In genomic region chr1:73999533-73999932, GRCm38 (mm10) we compare ENCODE assay signal across 10 mouse cellular contexts.
DNase-seq lines count a peak whose midpoint lies in the region; ATAC-seq and TF ChIP-seq lines count a peak whose summit lies in the region.
"Had no signal": no experiment of that assay in that cellular context is flagged by ENCODE, and none has a peak within 500 bp of the region (broad histone marks: within the 10 kb centered on the region; RNA-seq: fewer than 3 reads in every experiment).

No protein-coding gene starts in this region.

- TF ChIP-seq CTCF in kidney, postnatal 0 days (IDR thresholded peaks at IDR 0.05; ENCODE audit: low read depth) = no peak

- ATAC-seq in erythroblast, adult 5-6 weeks (replicated peaks; ENCODE audit: low FRiP score, poor library complexity, severe bottlenecking) = no peak
- ATAC-seq in kidney, postnatal 0 days (replicated peaks; ENCODE audit: low FRiP score, low read depth) = no peak
- ATAC-seq in embryonic facial prominence, embryonic 13.5 days (ENCODE audit: insufficient number of reproducible peaks, insufficient read depth, low FRiP score, low TSS enrichment, low read depth) = no peak
- ATAC-seq in liver, embryonic 12.5 days = no peak
- ATAC-seq in frontal cortex, adult (ENCODE audit: low TSS enrichment) = no peak
- ATAC-seq: forebrain, postnatal 0 days had no signal

- no peak overlapping the region for H3K9ac ChIP-seq in kidney, postnatal 0 days (ENCODE audit: low read depth, low read length)
- H3K9ac ChIP-seq in embryonic facial prominence, embryonic 13.5 days = peak overlapping the region; percentile 40; the same call in 1 of the 2 replicates
- H3K9ac ChIP-seq in liver, embryonic 12.5 days = no peak overlapping the region
- H3K9ac ChIP-seq: forebrain, postnatal 0 days had no signal

- no peaks in the 10 kb centered on the region for H3K27me3 ChIP-seq in erythroblast, embryonic 14.5 days (ENCODE audit: control insufficient read depth)
- no peaks in the 10 kb centered on the region for H3K27me3 ChIP-seq in kidney, postnatal 0 days (ENCODE audit: insufficient read depth, low read length)
- no peaks in the 10 kb centered on the region for H3K27me3 ChIP-seq in embryonic facial prominence, embryonic 13.5 days
- no peaks in the 10 kb centered on the region for H3K27me3 ChIP-seq in liver, embryonic 12.5 days (replicated peaks)

- peaks cover 46% of the 10 kb centered on the region for H3K36me3 ChIP-seq in erythroblast, embryonic 14.5 days (ENCODE audit: control insufficient read depth)
- H3K36me3 ChIP-seq in kidney, postnatal 0 days (ENCODE audit: insufficient read depth, low read length) = peaks cover 26% of the 10 kb centered on the region
- H3K36me3 ChIP-seq in embryonic facial prominence, embryonic 13.5 days = peaks cover 37% of the 10 kb centered on the region
- H3K36me3 ChIP-seq in liver, embryonic 12.5 days = peaks cover 19% of the 10 kb centered on the region

- no peak for DNase-seq in kidney, postnatal 0 days (ENCODE audit: low spot score)
- no peak for DNase-seq in kidney, postnatal 36 days
- no peak for DNase-seq in ovary, postnatal 10 days (ENCODE audit: low spot score)
- DNase-seq: forebrain, postnatal 0 days had no signal

- H3K4me2 ChIP-seq in kidney, postnatal 0 days (ENCODE audit: low read length) = no peak overlapping the region
- H3K4me2 ChIP-seq in embryonic facial prominence, embryonic 13.5 days = no peak overlapping the region
- peak overlapping the region; percentile 53 for H3K4me2 ChIP-seq in liver, embryonic 12.5 days
- H3K4me2 ChIP-seq: midbrain, embryonic 11.5 days had no signal

- H3K27ac ChIP-seq in kidney, postnatal 0 days = peak overlapping the region; percentile 89
- H3K27ac ChIP-seq in embryonic facial prominence, embryonic 13.5 days = peak overlapping the region; percentile 79
- no peak overlapping the region for H3K27ac ChIP-seq in liver, embryonic 12.5 days

- no peaks in the 10 kb centered on the region for H3K9me3 ChIP-seq in erythroblast, embryonic 14.5 days (ENCODE audit: control insufficient read depth, low read length)
- no peaks in the 10 kb centered on the region for H3K9me3 ChIP-seq in kidney, postnatal 0 days (replicated peaks; ENCODE audit: low read length)
- H3K9me3 ChIP-seq in embryonic facial prominence, embryonic 13.5 days = no peaks in the 10 kb centered on the region
- H3K9me3 ChIP-seq in liver, embryonic 12.5 days (replicated peaks) = no peaks in the 10 kb centered on the region

- H3K4me3 ChIP-seq in erythroblast, embryonic 14.5 days (replicated peaks) = peak overlapping the region; percentile 67
- H3K4me3 ChIP-seq in kidney, postnatal 0 days (replicated peaks; ENCODE audit: low read depth, low read length) = no peak overlapping the region
- no peak overlapping the region for H3K4me3 ChIP-seq in embryonic facial prominence, embryonic 13.5 days
- no peak overlapping the region for H3K4me3 ChIP-seq in liver, embryonic 12.5 days

- peaks cover 58% of the 10 kb centered on the region for H3K4me1 ChIP-seq in erythroblast, embryonic 14.5 days (ENCODE audit: control insufficient read depth)
- H3K4me1 ChIP-seq in kidney, postnatal 0 days (replicated peaks; ENCODE audit: insufficient read depth, low read length) = peaks cover 36% of the 10 kb centered on the region
- peaks cover 46% of the 10 kb centered on the region for H3K4me1 ChIP-seq in embryonic facial prominence, embryonic 13.5 days
- H3K4me1 ChIP-seq in liver, embryonic 12.5 days = peaks cover 61% of the 10 kb centered on the region

- WGBS in kidney, postnatal 0 days = 72% methylated on average over 5 of the region's 5 CpGs
- 68% methylated on average over 5 of the region's 5 CpGs for WGBS in embryonic facial prominence, embryonic 13.5 days
- WGBS in liver, embryonic 12.5 days (ENCODE audit: insufficient replicate concordance) = 70% methylated on average over 5 of the region's 5 CpGs
